Mouse (Mus musculus): ENCODE results near the gene Grid1. TPM values are rescaled to one million over a fixed set of nuclear protein-coding genes. Genes with fewer than 3 reads are reported as not detected.

The Grid1 gene
- polyA plus RNA-seq, 1 experiment from 2014 or later: 0.29 TPM

- WGBS: 68% methylated on average over 6 of the region's 6 CpGs
- no peak for DNase-seq (ENCODE audit: low spot score)
- Histone ChIP-seq H3K9ac (replicated peaks; ENCODE audit: low read depth) (no peak overlapping the region), H3K27ac (ENCODE audit: low read length) (no peak overlapping the region), H3K36me3 (ENCODE audit: insufficient read depth, low read length) (no peaks in the 10 kb centered on the region), H3K27me3 (replicated peaks; ENCODE audit: insufficient read depth, low read length) (no peaks in the 10 kb centered on the region), H3K4me1 (ENCODE audit: insufficient read depth, low read depth, low read length) (no peaks in the 10 kb centered on the region), H3K4me2 (replicated peaks; ENCODE audit: low read depth, low read length) (no peak overlapping the region), H3K4me3 (ENCODE audit: low read depth, low read length) (no peak overlapping the region), H3K9me3 (ENCODE audit: low read length) (no peaks in the 10 kb centered on the region)
- TF ChIP-seq EP300 (IDR thresholded peaks at IDR 0.05) (no peak), CTCF (IDR thresholded peaks at IDR 0.05) (no peak)
- no peak for ATAC-seq
Observed at GRCm38 (mm10) chr14:35198899-35199298, 379.0 kb downstream of the Grid1 start.

GRCm38 (mm10) chr14:35209444-35209843 is 389.5 kb downstream of the Grid1 start:
- Histone ChIP-seq H3K9me3 (ENCODE audit: low read length) (no peaks in the 10 kb centered on the region), H3K27me3 (replicated peaks; ENCODE audit: insufficient read depth, low read length) (no peaks in the 10 kb centered on the region), H3K36me3 (ENCODE audit: insufficient read depth, low read length) (no peaks in the 10 kb centered on the region), H3K4me2 (replicated peaks; ENCODE audit: low read depth, low read length) (no peak overlapping the region), H3K4me1 (ENCODE audit: insufficient read depth, low read depth, low read length) (no peaks in the 10 kb centered on the region), H3K9ac (replicated peaks; ENCODE audit: low read depth) (no peak overlapping the region), H3K4me3 (ENCODE audit: low read depth, low read length) (no peak overlapping the region), H3K27ac (ENCODE audit: low read length) (no peak overlapping the region)
- ATAC-seq: no peak
- no peak for TF ChIP-seq EP300 (IDR thresholded peaks at IDR 0.05)
- WGBS: 34% methylated on average over 6 of the region's 6 CpGs
- DNase-seq (ENCODE audit: low spot score): no peak

- Histone ChIP-seq H3K36me3 (ENCODE audit: insufficient read depth, low read length) (no peaks in the 10 kb centered on the region), H3K27ac (ENCODE audit: low read length) (no peak overlapping the region), H3K9ac (replicated peaks; ENCODE audit: low read depth) (no peak overlapping the region), H3K27me3 (replicated peaks; ENCODE audit: insufficient read depth, low read length) (no peaks in the 10 kb centered on the region), H3K4me1 (ENCODE audit: insufficient read depth, low read depth, low read length) (no peaks in the 10 kb centered on the region), H3K4me2 (replicated peaks; ENCODE audit: low read depth, low read length) (no peak overlapping the region), H3K4me3 (ENCODE audit: low read depth, low read length) (no peak overlapping the region), H3K9me3 (ENCODE audit: low read length) (no peaks in the 10 kb centered on the region)
- DNase-seq (ENCODE audit: low spot score) (no peak), ATAC-seq (no peak)
- TF ChIP-seq EP300 (IDR thresholded peaks at IDR 0.05) (no peak), CTCF (IDR thresholded peaks at IDR 0.05) (no peak)
- 74% methylated on average over 4 of the region's 4 CpGs for WGBS
Observed at GRCm38 (mm10) chr14:35219021-35219420, 399.1 kb downstream of the Grid1 start.

- Histone ChIP-seq H3K9me3 (ENCODE audit: low read length) (no peaks in the 10 kb centered on the region), H3K4me2 (replicated peaks; ENCODE audit: low read depth, low read length) (no peak overlapping the region), H3K36me3 (ENCODE audit: insufficient read depth, low read length) (no peaks in the 10 kb centered on the region), H3K4me1 (ENCODE audit: insufficient read depth, low read depth, low read length) (no peaks in the 10 kb centered on the region), H3K9ac (replicated peaks; ENCODE audit: low read depth) (no peak overlapping the region), H3K4me3 (ENCODE audit: low read depth, low read length) (no peak overlapping the region), H3K27me3 (replicated peaks; ENCODE audit: insufficient read depth, low read length) (no peaks in the 10 kb centered on the region), H3K27ac (ENCODE audit: low read length) (no peak overlapping the region)
- TF ChIP-seq EP300 (IDR thresholded peaks at IDR 0.05) (no peak), CTCF (IDR thresholded peaks at IDR 0.05) (no peak)
- no peak for DNase-seq (ENCODE audit: low spot score)
- ATAC-seq: no peak
- 74% methylated on average over 2 of the region's 2 CpGs for WGBS
Observed at GRCm38 (mm10) chr14:35222196-35222595, 402.3 kb downstream of the Grid1 start.

- Histone ChIP-seq H3K9me3 (ENCODE audit: low read length) (no peaks in the 10 kb centered on the region), H3K4me1 (ENCODE audit: insufficient read depth, low read depth, low read length) (no peaks in the 10 kb centered on the region), H3K4me2 (replicated peaks; ENCODE audit: low read depth, low read length) (no peak overlapping the region), H3K9ac (replicated peaks; ENCODE audit: low read depth) (no peak overlapping the region), H3K27me3 (replicated peaks; ENCODE audit: insufficient read depth, low read length) (no peaks in the 10 kb centered on the region), H3K4me3 (ENCODE audit: low read depth, low read length) (no peak overlapping the region), H3K36me3 (ENCODE audit: insufficient read depth, low read length) (no peaks in the 10 kb centered on the region), H3K27ac (ENCODE audit: low read length) (no peak overlapping the region)
- 81% methylated on average over 5 of the region's 5 CpGs for WGBS
- no peak for TF ChIP-seq EP300 (IDR thresholded peaks at IDR 0.05)
- no peak for TF ChIP-seq CTCF (IDR thresholded peaks at IDR 0.05)
- no peak for ATAC-seq
- no peak for DNase-seq (ENCODE audit: low spot score)
Observed at GRCm38 (mm10) chr14:35227581-35227980, 407.7 kb downstream of the Grid1 start.

GRCm38 (mm10) chr14:35231384-35231783 is 411.5 kb downstream of the Grid1 start:
- ATAC-seq: no peak
- no peaks in the 10 kb centered on the region for H3K4me1 ChIP-seq (ENCODE audit: insufficient read depth, low read depth, low read length)
- TF ChIP-seq CTCF (IDR thresholded peaks at IDR 0.05) (no peak), EP300 (IDR thresholded peaks at IDR 0.05) (no peak)
- H3K27me3 ChIP-seq (replicated peaks; ENCODE audit: insufficient read depth, low read length): no peaks in the 10 kb centered on the region
- no peaks in the 10 kb centered on the region for H3K36me3 ChIP-seq (ENCODE audit: insufficient read depth, low read length)
- H3K4me2 ChIP-seq (replicated peaks; ENCODE audit: low read depth, low read length): no peak overlapping the region
- H3K9me3 ChIP-seq (ENCODE audit: low read length): no peaks in the 10 kb centered on the region
- DNase-seq (ENCODE audit: low spot score): no peak
- no peak overlapping the region for H3K27ac ChIP-seq (ENCODE audit: low read length)
- no peak overlapping the region for H3K4me3 ChIP-seq (ENCODE audit: low read depth, low read length)
- no peak overlapping the region for H3K9ac ChIP-seq (replicated peaks; ENCODE audit: low read depth)

GRCm38 (mm10) chr14:35242882-35243281 is 423.0 kb downstream of the Grid1 start:
- H3K27ac ChIP-seq (ENCODE audit: low read length): no peak overlapping the region
- no peaks in the 10 kb centered on the region for H3K4me1 ChIP-seq (ENCODE audit: insufficient read depth, low read depth, low read length)
- TF ChIP-seq EP300 (IDR thresholded peaks at IDR 0.05) (no peak), CTCF (IDR thresholded peaks at IDR 0.05) (no peak)
- H3K9ac ChIP-seq (replicated peaks; ENCODE audit: low read depth): no peak overlapping the region
- H3K27me3 ChIP-seq (replicated peaks; ENCODE audit: insufficient read depth, low read length): no peaks in the 10 kb centered on the region
- no peak overlapping the region for H3K4me3 ChIP-seq (ENCODE audit: low read depth, low read length)
- WGBS: 84% methylated on average over 6 of the region's 6 CpGs
- no peaks in the 10 kb centered on the region for H3K36me3 ChIP-seq (ENCODE audit: insufficient read depth, low read length)
- ATAC-seq (no peak), DNase-seq (ENCODE audit: low spot score) (no peak)
- no peaks in the 10 kb centered on the region for H3K9me3 ChIP-seq (ENCODE audit: low read length)
- H3K4me2 ChIP-seq (replicated peaks; ENCODE audit: low read depth, low read length): no peak overlapping the region

All from lung, postnatal 0 days (tissue).